Mouse (Mus musculus) lung, postnatal 14 days (tissue): Measurements from ENCODE around the gene Myl6.
"Not testable (repeated sequence)": the region's sequence is repeated elsewhere in the genome, so short reads cannot be mapped to it uniquely, and the experiment has no call there.

Experiments used
- DNase-seq: peaks from one replicate; pipeline ENCODE4 v3.0.0; 2021

The Myl6 gene

DNA sequence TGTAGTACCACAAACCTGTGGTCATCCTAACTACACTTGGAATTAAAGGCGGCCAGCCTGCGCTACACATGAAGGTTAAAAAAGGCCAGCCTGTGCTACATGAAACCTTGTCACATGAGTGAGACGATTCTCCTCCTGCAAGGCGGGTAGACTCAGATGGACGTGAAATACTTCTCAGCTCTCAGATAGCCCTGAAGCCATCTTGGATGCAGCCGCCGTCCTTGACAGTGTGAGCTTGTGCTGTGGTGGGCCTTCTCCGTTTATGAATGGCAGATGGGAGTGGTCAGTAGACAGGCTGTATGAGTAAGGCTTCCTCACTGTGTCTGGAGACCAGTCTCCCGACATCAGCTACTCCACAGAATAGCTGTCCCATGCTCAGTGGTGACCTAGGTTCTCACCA is 15.3 kb upstream of the Myl6 start:
- DNase-seq, result no peak

DNA sequence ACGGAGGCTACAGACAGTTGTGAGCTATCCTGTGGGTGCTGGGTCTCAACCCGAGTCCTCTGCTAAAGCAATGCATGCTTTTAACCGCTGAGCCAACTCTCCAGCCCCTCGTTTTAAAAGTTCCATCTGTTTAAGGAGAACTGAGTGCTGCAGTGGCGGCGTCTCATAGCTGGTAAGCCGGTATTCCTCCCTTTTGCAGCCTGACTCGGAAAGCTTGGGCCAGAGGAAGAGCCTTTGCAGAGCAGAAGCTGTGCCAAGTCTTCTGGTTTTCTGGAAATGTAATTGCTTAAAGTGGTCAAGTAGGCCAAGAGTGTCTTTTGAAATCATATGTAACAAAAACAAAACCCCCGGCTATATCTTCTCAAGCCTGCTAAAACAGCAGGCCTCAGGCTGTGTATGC is 14.3 kb upstream of the Myl6 start:
- DNase-seq, result no peak

DNA sequence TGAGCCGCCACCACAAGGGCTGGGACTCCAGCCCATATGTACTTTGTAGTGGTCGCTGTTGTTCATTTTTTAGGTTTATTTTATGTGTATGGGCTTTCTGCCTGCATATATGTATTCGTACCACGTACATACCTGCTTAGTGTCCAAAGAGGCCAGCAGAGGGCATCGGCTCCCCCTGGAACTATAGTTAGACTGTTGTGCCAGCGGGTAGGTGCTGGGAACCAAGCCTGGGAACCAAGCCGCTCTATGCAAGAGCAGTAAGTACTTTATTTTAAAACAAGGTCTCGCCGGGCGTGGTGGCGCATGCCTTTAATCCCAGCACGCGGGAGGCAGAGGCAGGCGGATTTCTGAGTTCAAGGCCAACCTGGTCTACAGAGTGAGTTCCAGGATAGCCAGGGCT is 12.0 kb upstream of the Myl6 start:
- DNase-seq, result no peak

- not testable (repeated sequence) for DNase-seq
These were observed 11.4 kb upstream of the Myl6 start for GRCm38 (mm10) chr10:128505371-128505667.

DNA sequence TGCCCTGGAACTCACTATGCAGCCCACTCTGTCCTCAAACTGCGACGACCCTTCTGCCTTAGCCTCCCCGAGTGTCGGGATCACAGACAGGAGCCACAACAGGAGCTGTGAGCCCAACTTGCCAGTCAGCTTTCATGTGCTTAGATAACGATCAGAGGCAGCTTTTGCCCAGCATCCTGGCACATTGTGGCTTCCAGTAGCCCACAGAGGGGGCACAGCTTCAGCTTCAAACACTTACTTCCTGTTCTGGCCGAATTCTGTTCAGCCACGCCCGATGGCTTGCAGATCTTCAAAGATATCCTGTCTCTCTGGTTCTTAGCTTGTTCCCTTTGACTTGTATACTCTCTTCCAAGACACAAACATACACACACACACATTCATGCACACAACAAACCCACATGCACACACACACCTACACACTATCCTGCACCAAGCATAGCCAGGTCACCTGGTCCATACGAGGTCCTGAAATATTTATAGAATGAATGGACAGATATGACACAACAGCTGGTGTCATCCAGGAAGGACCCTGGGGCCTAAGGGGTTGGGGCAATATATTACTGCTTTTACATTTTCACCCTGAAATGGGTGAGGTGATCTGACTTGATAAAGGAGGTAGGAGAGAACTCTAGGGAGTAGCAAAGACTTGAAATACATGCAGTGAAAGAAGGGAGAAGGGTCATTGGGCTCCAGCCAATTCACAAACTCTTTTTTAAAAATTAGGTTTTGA is 10.9 kb upstream of the Myl6 start:
- DNase-seq, result peak; percentile 31

DNA sequence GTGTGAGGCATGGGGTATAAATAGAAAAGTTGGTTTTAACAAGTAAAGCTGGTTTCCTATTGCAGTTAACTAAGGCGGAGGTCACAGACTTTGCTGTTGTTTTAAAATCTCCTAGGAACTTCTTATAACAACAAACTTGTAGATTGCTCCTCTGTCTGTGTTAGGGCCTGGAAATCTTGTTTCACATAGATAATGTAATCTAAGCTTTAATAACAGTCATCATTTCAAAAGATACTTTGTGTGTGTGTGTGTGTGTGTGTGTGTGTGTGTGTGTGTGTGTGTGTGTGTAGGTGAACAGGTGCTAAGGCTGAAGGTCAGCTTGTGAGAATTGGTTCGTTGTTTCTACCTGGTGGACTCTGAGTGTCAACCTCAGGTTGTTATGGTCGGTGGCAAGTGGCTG is 10.1 kb upstream of the Myl6 start:
- DNase-seq, result no peak

DNA sequence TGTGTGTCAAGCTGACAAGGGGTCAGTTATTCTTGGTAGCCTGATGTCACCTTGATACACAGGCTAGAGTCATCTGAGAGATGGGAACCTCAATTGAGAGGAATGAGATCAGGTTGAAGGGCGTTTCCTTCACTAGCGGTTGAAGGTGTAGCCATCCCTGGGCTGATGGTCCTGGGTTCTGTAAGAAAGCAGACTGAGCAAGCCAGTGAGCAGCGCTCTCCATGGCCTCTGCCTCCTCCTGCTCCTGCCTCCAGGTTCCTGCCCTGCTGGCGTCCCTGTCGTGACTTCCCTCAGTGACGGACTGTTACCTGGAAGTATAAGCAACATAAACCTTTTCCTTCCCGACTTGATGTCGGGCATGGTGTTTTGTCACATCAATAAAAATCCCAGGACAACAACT is 9.6 kb upstream of the Myl6 start:
- DNase-seq, result no peak

DNA sequence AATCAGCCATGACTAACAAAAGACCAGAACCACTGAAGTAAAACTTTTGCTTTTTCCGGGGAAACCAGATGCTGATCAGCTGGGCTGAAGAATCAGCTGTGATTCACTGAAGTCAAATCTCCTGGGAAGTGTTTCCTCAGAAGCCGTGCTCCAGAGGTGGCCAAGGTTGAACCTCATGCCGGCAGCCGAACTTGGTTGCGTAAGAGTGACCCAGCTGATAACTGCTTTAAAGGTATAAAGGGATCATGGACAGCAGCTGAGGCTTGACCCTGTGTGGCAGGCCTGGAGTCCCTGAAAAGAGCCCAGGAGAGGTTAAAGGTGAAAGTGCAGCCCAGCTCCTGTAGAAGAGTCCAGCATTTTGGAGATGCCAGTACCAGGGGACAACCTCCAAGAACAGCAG is 8.4 kb upstream of the Myl6 start:
- no peak for DNase-seq

DNA sequence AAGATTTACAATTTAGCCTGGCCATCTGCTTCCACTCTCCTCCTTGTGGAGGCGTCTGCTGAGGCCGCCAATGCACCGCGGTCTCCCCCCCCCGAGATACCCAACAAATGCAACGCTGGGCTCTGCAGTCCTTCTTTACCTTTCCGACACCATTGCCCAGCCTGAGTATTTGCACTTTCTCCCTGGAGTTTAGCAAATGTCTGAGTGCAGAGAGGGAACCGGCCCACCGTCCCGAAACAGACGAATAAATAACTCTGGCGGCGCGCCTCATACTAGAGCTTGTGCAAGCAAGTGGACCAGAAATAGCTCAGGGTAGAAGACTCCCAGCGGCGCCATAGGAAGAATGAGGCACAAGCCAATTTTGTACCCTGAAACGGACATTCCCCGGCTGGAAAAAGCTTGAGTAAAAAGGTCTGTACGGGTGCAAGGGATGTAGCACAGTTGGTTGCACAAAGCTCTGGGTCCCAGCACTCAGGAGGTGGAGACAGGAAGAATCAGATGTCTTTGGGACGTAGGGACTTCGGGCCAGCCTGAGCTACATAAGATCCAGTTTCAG is 5.2 kb upstream of the Myl6 start:
- DNase-seq, result peak; percentile 67

- DNase-seq, result peak; percentile 96
These were observed 4.6 kb upstream of the Myl6 start, which contains the start of gene Myl6b for GRCm38 (mm10) chr10:128498590-128498989. Myl6b (minus strand) TSS chr10:128498685.

GRCm38 (mm10) chr10:128497134-128497737 is 3.3 kb upstream of the Myl6 start:
- no peak for DNase-seq

DNA sequence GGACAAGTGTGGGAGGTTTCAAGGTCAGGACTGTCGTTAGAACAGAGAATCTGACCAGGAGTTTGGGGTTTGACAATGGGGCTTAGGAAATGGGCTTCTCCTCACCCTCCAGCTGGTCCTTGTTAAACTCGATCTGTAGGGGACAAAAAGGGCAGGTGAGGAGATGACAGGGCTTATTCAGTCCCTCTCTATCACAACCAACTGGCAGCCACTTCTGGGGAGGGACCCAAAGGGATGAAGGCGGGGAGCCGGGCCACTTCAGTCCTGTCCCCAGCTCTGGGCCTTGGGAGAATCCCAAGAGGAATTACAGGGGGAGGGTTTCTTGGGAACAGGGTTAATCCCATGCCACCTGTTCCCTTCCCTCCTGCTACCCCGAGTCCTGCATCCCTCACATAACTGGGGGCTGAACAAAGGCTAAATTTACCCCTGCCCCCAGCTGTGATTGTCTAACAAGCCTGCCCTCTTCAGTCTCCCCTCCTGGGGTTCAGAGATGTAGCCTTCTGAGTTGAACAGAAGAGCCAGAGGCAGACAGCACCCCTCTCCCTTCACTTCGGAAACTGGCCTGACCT is 2.6 kb upstream of the Myl6 start:
- DNase-seq, result no peak

DNA sequence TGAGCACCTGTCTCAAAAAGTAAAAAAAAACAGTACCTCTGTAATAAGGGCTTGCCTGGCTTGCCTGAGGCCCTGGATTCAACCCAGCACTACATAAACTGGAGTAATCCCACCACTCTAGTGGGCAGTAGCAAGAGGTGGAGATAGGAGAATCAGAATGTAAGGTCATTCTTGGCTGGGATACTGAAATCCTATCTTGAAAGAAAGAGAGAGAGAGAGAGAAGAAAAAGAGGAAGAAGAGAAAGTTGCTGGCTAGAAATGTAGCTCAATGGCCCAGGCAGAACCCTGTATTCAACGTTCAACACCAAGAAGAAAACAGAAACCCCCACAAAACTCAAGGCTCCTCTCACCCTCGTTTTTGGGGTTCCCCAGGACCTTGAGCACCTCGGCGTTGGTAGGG is 2.0 kb upstream of the Myl6 start:
- DNase-seq, result no peak

GRCm38 (mm10) chr10:128495270-128495669 is 1.3 kb upstream of the Myl6 start:
- no peak for DNase-seq

GRCm38 (mm10) chr10:128494667-128495245 is 811 bp upstream of the Myl6 start:
- DNase-seq, result no peak

DNA sequence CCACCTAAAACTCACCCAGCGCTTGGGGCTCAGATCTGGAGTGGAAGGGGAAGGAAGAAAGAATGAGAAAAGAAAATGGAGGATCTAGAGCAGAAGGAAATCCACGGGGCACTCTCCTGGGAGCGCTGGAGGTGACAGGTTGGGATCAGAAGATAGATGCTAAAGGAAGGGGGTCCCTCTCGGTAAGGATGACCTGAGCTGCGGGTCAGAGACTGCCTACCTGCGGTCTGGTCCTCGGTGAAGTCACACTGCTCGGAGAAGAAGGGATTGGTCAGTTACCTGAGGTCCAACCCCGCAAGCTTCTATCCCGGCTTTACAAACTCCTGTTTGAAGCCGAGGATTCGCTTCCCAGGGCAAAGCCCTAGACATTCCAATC is 638 bp downstream of the Myl6 start:
- DNase-seq, result no peak

- peak; percentile 77 for DNase-seq
These were observed 1.2 kb downstream of the Myl6 start for GRCm38 (mm10) chr10:128492633-128493311.

- DNase-seq, result not testable (repeated sequence)
These were observed 1.9 kb downstream of the Myl6 start for GRCm38 (mm10) chr10:128492051-128492450.

- DNase-seq, result peak; percentile 49
These were observed 2.5 kb downstream of the Myl6 start for GRCm38 (mm10) chr10:128491495-128491894.

GRCm38 (mm10) chr10:128490912-128491311 is 3.0 kb downstream of the Myl6 start:
- no peak for DNase-seq

GRCm38 (mm10) chr10:128490232-128490631 is 3.7 kb downstream of the Myl6 start:
- no peak for DNase-seq

DNA sequence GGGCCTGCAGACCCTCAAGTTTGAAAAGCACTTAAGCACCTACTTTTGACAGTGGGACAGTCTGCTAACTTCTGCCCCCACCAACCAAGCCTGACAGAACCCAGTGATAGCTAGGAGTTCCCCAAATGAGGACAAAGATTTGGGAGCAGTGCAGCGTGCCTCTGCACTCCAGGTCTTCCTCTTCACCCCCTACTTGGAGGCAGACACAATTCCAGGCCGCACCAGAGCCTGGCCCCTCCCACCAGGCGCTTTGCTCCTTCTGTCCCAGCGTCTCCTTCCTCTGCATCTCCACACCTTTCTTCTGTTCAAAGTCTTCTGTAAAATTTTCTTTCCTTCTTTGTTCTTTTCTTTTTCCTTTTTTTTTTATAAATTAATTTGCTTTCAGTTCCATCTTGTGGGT is 4.2 kb downstream of the Myl6 start:
- no peak for DNase-seq

DNA sequence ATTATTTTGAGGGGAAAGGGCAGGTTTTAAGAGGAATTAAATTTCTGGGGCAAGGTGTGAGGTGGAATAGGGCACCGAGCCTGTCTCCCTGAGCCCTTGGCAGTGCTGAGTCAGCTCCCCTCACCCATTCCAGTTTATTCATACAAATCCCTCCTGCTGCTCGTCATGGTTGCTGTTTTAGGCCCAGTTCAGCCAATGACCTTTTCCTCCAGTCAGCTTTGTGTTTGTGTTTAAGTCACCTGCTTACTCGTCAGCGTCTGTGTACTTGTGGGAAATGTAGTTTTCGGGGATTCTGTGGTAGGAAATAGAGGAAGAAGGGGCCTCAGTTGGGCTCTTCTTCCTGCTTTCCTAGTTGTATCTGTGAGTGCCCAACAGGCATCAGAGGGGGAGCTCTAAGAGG is 4.6 kb downstream of the Myl6 start:
- no peak for DNase-seq
